Comparison of ENCODE assay signal across 22 mouse cellular contexts in genomic region chr16:22335781-22336180, GRCm38 (mm10).
"Had no signal": no experiment of that assay in that cellular context is flagged by ENCODE, and none has a peak within 500 bp of the region (broad histone marks: within the 10 kb centered on the region; RNA-seq: fewer than 3 reads in every experiment).

No protein-coding gene starts in this region.

- H3K4me3 ChIP-seq: forebrain, embryonic 15.5 days; heart, embryonic 10.5 days; heart, embryonic 12.5 days; hindbrain, embryonic 13.5 days; hindbrain, embryonic 15.5 days; limb, embryonic 13.5 days; limb, embryonic 15.5 days; liver, embryonic 13.5 days; liver, embryonic 15.5 days had no signal

- H3K27me3 ChIP-seq: forebrain, embryonic 15.5 days; heart, embryonic 12.5 days; hindbrain, embryonic 13.5 days; hindbrain, embryonic 15.5 days; limb, embryonic 13.5 days; limb, embryonic 15.5 days; liver, embryonic 13.5 days; liver, embryonic 15.5 days had no signal

- H3K27ac ChIP-seq: forebrain, embryonic 15.5 days; heart, embryonic 10.5 days; hindbrain, embryonic 13.5 days; hindbrain, embryonic 15.5 days; hindbrain, postnatal 0 days; kidney, postnatal 0 days; limb, embryonic 13.5 days; limb, embryonic 15.5 days; liver, embryonic 13.5 days; liver, embryonic 15.5 days had no signal

- DNase-seq: forebrain, postnatal 0 days; gastrocnemius, postnatal 14 days; gastrocnemius, postnatal 36 days; heart, adult 18-20 months; heart, postnatal 14 days; heart, postnatal 36 days; kidney, adult 18-20 months; layer of hippocampus, adult 9-11 months; layer of hippocampus, postnatal 36 days; left cerebral cortex, postnatal 4 days; liver, embryonic 13.5 days; lung, adult 18-20 months had no signal

- H3K4me1 ChIP-seq: forebrain, embryonic 15.5 days; heart, embryonic 10.5 days; heart, embryonic 12.5 days; hindbrain, embryonic 13.5 days; hindbrain, embryonic 15.5 days; limb, embryonic 15.5 days; liver, embryonic 13.5 days; liver, embryonic 15.5 days had no signal

- H3K36me3 ChIP-seq: forebrain, embryonic 15.5 days; heart, embryonic 10.5 days; heart, embryonic 12.5 days; hindbrain, embryonic 13.5 days; hindbrain, embryonic 15.5 days; limb, embryonic 13.5 days; limb, embryonic 15.5 days; liver, embryonic 13.5 days; liver, embryonic 15.5 days had no signal

- H3K9ac ChIP-seq: forebrain, embryonic 15.5 days; forebrain, postnatal 0 days; heart, embryonic 12.5 days; hindbrain, embryonic 13.5 days; hindbrain, embryonic 15.5 days; limb, embryonic 13.5 days; limb, embryonic 15.5 days; liver, embryonic 13.5 days; liver, embryonic 15.5 days had no signal
